Mouse (Mus musculus) ES-E14 (cell line): ENCODE measurements around the gene Scn11a. TPM values are rescaled to one million over a fixed set of nuclear protein-coding genes. Genes with fewer than 3 reads are reported as not detected.

ENCODE experiments used
- DNase-seq: peaks from one replicate; pipeline ENCODE4 v3.0.0-alpha.2; 2013; ENCODE audit warnings: low read depth, low spot score
- H3K27ac ChIP-seq: 2 replicates; pipeline ENCODE4 v1.5.1; 2012; ENCODE audit warnings: low read depth, mild to moderate bottlenecking, low read length, moderate library complexity, mixed read lengths; ENCODE audit not compliant: poor library complexity, insufficient read depth, severe bottlenecking
- H3K36me3 ChIP-seq: 2 replicates; pipeline ENCODE4 v1.6.1; 2012; ENCODE audit warnings: mild to moderate bottlenecking, low read length, moderate library complexity, mixed read lengths; ENCODE audit not compliant: control insufficient read depth, poor library complexity, insufficient read depth, severe bottlenecking
- H3K4me1 ChIP-seq, 2 experiments: fragments of 150-350 bp in 1 of 2; sonication (generic) in 1 of 2; 2 replicates each; pipeline ENCODE4 v1.6.1; 2012; ENCODE audit warnings: low read length in 2 of 2, mild to moderate bottlenecking in 1 of 2, mixed read lengths in 1 of 2; ENCODE audit not compliant: control insufficient read depth in 2 of 2, insufficient read depth in 2 of 2, poor library complexity in 1 of 2
- H3K4me3 ChIP-seq, 2 experiments: fragments of 150-350 bp in 1 of 2; sonication (generic) in 1 of 2; 2 replicates each; pipeline ENCODE4 v1.5.1; 2012; ENCODE audit warnings: low read length in 2 of 2, low read depth in 1 of 2, mild to moderate bottlenecking in 1 of 2, mixed read lengths in 1 of 2; ENCODE audit not compliant: insufficient read depth in 1 of 2, poor library complexity in 1 of 2, severe bottlenecking in 1 of 2
- H3K9ac ChIP-seq: 2 replicates; pipeline ENCODE4 v1.6.1; 2012; ENCODE audit warnings: low read depth, mild to moderate bottlenecking, low read length, mixed read lengths; ENCODE audit not compliant: poor library complexity, insufficient read depth, severe bottlenecking
- H3K9me3 ChIP-seq: fragments of 150-350 bp; sonication (generic); 2 replicates; pipeline ENCODE4 v1.6.1; 2012; ENCODE audit warnings: low read depth, mild to moderate bottlenecking, low read length; ENCODE audit not compliant: control insufficient read depth, insufficient read depth
- CHD2 ChIP-seq: IDR thresholded peaks from 2 replicates; pipeline ENCODE4 v1.6.1; 2014; ENCODE audit warnings: mild to moderate bottlenecking, low read depth, low read length, inconsistent platforms
- HCFC1 ChIP-seq: IDR thresholded peaks from 2 replicates; pipeline ENCODE4 v1.6.1; 2012; ENCODE audit warnings: low read length, inconsistent platforms, borderline replicate concordance; ENCODE audit not compliant: insufficient read depth
- MAFK ChIP-seq: IDR thresholded peaks from 2 replicates; pipeline ENCODE4 v1.6.1; 2014; ENCODE audit warnings: mild to moderate bottlenecking, low read depth, low read length, inconsistent platforms; ENCODE audit not compliant: insufficient read depth
- ZC3H11A ChIP-seq: IDR thresholded peaks from 2 replicates; pipeline ENCODE4 v1.6.1; 2012; ENCODE audit warnings: low read depth, mild to moderate bottlenecking, inconsistent platforms, low read length, borderline replicate concordance
- ZNF384 ChIP-seq: IDR thresholded peaks from 2 replicates; pipeline ENCODE4 v1.6.1; 2012; ENCODE audit warnings: low read depth, low read length, inconsistent platforms
- in situ Hi-C, 2 experiments: fragments of 600-800 bp; cut with MboI; formaldehyde crosslinking; loops; one replicate each; pipeline ENCODE4 v1.15.1; 2025; ENCODE audit warnings: low sequenced_read_pairs in 2 of 2, inconsistent platforms in 1 of 2; ENCODE audit not compliant: unreplicated experiment in 2 of 2
- total RNA-seq: library from RNA; depleted of rRNA; stranded (reverse); fragments of 300-350 nt; gene quantifications from 2 replicates; pipeline ENCODE4 v1.2.3, GENCODE M21; 2012; rRNA removed

The Scn11a gene
- total RNA-seq: 0.11 and 0.18 TPM in 2 replicates

DNA sequence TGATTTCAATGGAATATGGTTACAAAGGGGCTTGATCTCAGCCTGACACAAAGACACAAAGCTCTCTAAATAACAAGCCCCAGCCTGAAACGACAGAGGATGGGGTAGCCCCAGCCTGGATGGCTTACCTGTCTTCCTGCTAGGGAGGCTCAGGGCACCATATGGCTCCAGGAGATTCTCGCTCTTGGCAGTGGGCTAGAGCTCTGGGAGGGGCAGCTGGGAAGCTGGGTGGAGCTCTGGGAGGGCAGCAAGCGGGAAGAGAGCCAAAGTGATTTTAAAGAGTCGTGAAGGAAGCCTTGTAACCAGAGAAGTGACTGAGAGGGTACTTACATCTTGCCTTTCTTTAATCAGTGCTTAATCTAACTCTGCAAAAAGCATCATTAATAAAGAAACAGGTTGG, at the start of gene Scn11a:
TSS of gene Scn11a (minus strand) at position 160 of the 400 bp plus-strand sequence.
- no peaks in the 10 kb centered on the region for H3K9me3 ChIP-seq
- H3K36me3 ChIP-seq: no peaks in the 10 kb centered on the region
- no peak for DNase-seq
- H3K4me1 ChIP-seq: no peaks in the 10 kb centered on the region
- in situ Hi-C loops: no loop called here
- TF ChIP-seq CHD2 (no peak), MAFK (no peak), ZC3H11A (no peak), HCFC1 (no peak), ZNF384 (no peak)
- H3K27ac ChIP-seq: no peak within 1 kb of the TSS; the same call in 1 of the 2 replicates
- no peak within 1 kb of the TSS for H3K4me3 ChIP-seq
- H3K9ac ChIP-seq: no peak within 1 kb of the TSS

DNA sequence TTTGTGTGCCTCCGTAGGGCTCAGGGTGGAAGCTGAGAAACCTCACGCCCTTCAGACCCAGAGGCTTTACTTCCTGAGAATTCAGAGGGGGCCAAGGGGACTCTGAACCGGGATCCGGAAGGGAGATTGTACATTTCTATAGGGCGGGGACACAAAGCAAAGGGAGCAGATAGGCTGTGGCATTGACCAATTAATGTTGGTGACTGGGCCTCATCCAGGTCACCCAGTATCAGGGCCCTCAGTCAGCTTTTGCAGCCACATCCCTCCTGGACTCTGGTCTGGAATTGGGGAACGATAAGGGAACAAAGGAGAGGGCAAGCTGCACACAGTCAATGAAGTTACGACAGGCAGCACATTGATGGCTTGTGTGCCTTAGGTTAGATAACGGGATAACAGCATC, 28.9 kb upstream of the Scn11a start:
- in situ Hi-C loops: no loop called here
- no peaks in the 10 kb centered on the region for H3K4me1 ChIP-seq
- H3K4me3 ChIP-seq: no peak overlapping the region
- H3K9ac ChIP-seq: no peak overlapping the region
- no peak overlapping the region for H3K27ac ChIP-seq
- H3K9me3 ChIP-seq: peaks cover 8% of the 10 kb centered on the region; the same call in 1 of the 2 replicates
- no peak for TF ChIP-seq CHD2
- no peak for TF ChIP-seq ZNF384
- TF ChIP-seq MAFK: no peak
- TF ChIP-seq ZC3H11A: no peak
- TF ChIP-seq HCFC1: no peak
- H3K36me3 ChIP-seq: no peaks in the 10 kb centered on the region
- DNase-seq: no peak

- Histone ChIP-seq H3K4me1 (no peaks in the 10 kb centered on the region), H3K9ac (no peak overlapping the region), H3K9me3 (peaks cover 8% of the 10 kb centered on the region; the same call in 1 of the 2 replicates), H3K27ac (no peak overlapping the region), H3K36me3 (no peaks in the 10 kb centered on the region), H3K4me3 (no peak overlapping the region)
- no peak for TF ChIP-seq HCFC1
- TF ChIP-seq ZNF384: no peak
- no peak for TF ChIP-seq CHD2
- TF ChIP-seq MAFK: no peak
- TF ChIP-seq ZC3H11A: no peak
- DNase-seq: no peak
- in situ Hi-C loops: no loop called here
Measured at GRCm38 (mm10) chr9:119853071-119853846, 28.0 kb upstream of the Scn11a start.

DNA sequence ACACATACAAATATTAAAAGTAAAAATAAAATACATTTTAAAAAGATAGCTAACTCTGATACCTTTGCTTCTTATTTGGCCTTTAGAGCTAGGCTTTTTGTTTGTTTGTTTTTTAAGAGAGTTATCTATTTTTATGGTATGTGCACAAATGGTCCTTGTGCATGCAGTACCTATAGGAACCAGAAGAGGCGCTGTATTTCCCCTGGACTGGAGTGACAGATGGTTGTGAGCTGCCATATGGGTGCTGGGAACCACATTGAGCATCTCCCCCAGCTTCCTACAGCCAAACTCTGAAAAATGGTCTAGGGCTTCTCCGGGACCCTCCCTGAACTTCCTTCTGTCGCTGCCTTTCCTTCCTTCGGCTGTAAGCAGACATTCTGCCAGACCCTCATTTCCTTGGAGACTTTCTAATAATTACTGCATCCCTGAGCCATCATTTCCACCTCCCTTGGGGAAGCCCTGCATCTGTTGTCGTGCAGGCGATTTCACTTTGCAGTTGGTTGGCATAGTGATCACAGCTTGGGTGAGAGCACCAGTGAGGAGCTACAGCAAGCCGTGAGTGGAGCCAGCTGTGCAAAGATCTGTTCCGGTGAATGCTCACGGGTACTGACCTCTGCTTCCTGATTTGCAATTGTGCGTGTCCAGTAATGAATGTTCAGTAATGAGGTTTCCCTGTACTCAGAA, 27.2 kb upstream of the Scn11a start:
- H3K4me1 ChIP-seq: no peaks in the 10 kb centered on the region
- no peaks in the 10 kb centered on the region for H3K36me3 ChIP-seq
- in situ Hi-C loops: no loop called here
- peaks cover 4% of the 10 kb centered on the region; the same call in 1 of the 2 replicates for H3K9me3 ChIP-seq
- H3K27ac ChIP-seq: no peak overlapping the region
- no peak overlapping the region for H3K9ac ChIP-seq
- no peak overlapping the region for H3K4me3 ChIP-seq
- DNase-seq: no peak
- no peak for TF ChIP-seq HCFC1
- TF ChIP-seq CHD2: no peak
- TF ChIP-seq ZC3H11A: no peak
- no peak for TF ChIP-seq ZNF384
- TF ChIP-seq MAFK: no peak
